In the genomic region with DNA sequence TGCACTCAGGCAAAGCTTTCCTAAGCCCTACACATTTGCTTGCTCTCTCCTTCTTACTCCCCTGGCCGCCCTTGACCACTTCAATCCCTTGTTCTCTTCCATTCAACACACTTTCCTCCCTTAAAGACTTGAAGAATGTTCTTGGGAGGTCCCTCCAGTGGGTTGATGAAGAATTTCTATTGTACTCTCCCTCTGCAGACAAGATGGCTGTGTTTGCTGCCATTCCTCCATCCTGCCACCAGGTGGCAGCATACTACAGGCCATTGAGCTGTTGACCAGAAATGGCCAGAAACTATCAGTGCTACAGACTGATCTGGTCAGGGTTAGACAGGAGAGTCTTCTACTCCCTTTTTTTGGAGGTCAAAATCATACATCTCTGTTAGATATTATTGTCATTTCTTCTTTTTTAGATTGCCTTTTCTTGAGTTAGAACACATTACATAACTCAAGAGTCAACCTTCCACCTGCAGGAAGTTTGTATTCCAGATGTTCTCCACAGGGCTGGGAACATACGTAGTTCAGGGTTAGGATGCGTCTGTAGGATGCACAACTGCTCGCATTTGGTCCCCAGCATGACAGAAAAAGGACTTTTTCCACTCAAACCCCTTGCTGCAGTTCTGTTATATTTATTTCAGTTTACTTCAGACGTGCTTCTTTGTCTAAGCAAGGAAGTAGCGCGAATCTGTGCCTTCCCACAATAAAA, we compare ENCODE assay signal across 8 mouse cellular contexts. TPM values are rescaled to one million over a fixed set of nuclear protein-coding genes. Genes with fewer than 3 reads are reported as not detected.
DNase-seq lines count a peak whose midpoint lies in the region; ATAC-seq lines count a peak whose summit lies in the region.

No protein-coding gene starts in this region.

- peak; percentile 79 for ATAC-seq in inflammation-experienced regulatory T-cells, adult 6 months
- ATAC-seq in megakaryocyte-erythroid progenitor cell, adult 5-6 weeks (replicated peaks; ENCODE audit: low FRiP score, low TSS enrichment, poor library complexity, severe bottlenecking), result peak; percentile 80

- peak; percentile 91 for DNase-seq in ZHBTc4 (ENCODE audit: low read depth, low spot score)
- DNase-seq in cerebellum, postnatal 36 days, result peak; percentile 73 to 80
- peak; percentile 76 for DNase-seq in gastrocnemius, adult 18-20 months (ENCODE audit: low spot score)
- peak; percentile 40 to 53 for DNase-seq in left cerebral cortex, adult 8-10 months (ENCODE audit: low spot score in 2 of 2)
- DNase-seq in right cerebral cortex, postnatal 14 days, result peak; percentile 54
- DNase-seq in urinary bladder, postnatal 25 days (ENCODE audit: low spot score), result peak; percentile 69

RNA-seq across cellular contexts. Expression of a gene that starts 16.1 kb away (rescaled TPM):
- 1 to 10 TPM; 6.7 to 6.9 TPM for total RNA-seq in gastrocnemius, adult 18-20 months (2021)
- polyA plus RNA-seq in inflammation-experienced regulatory T-cells, adult 6 months (2017; shearing (Covaris generic)), result 10 to 100 TPM; 18.1 to 24.6 (median 21.3) TPM
- total RNA-seq in left cerebral cortex, adult 8-10 months (2022), result 10 to 100 TPM; 11.7 to 16.2 (median 14.8) TPM
- total RNA-seq in megakaryocyte-erythroid progenitor cell, adult 5-6 weeks (2014; fragmentation: Nextera tagmentation), result 14.1 and 23.4 TPM in 2 replicates
- 8.4 and 18.8 TPM in 2 replicates for total RNA-seq in megakaryocyte-erythroid progenitor cell, adult 5-6 weeks (2017)

RNA-seq across cellular contexts. Expression of a gene that starts 24.8 kb away (rescaled TPM):
- 10 to 100 TPM; 44.0 to 52.1 TPM for total RNA-seq in gastrocnemius, adult 18-20 months (2021)
- polyA plus RNA-seq in inflammation-experienced regulatory T-cells, adult 6 months (2017; shearing (Covaris generic)), result not detected
- total RNA-seq in left cerebral cortex, adult 8-10 months (2022), result 10 to 100 TPM; 35.0 to 49.8 (median 43.9) TPM
- total RNA-seq in megakaryocyte-erythroid progenitor cell, adult 5-6 weeks (2014; fragmentation: Nextera tagmentation), result 47.9 and 54.0 TPM in 2 replicates
- total RNA-seq in megakaryocyte-erythroid progenitor cell, adult 5-6 weeks (2017), result 22.1 and 29.1 TPM in 2 replicates

Comparison
In these comparisons a context has a peak if more than half of its experiments do, and no peak if none do; other contexts are left out.
1. Peak in every context shown above with its lines: DNase-seq and ATAC-seq.